Mouse (Mus musculus) kidney, adult 2 months (tissue): Measurements from ENCODE around the gene Cubn. TPM values are rescaled to one million over a fixed set of nuclear protein-coding genes. Genes with fewer than 3 reads are reported as not detected.

Experiments
- DNase-seq: peaks from one replicate; pipeline ENCODE4 v3.0.0; 2021
- H3K27ac ChIP-seq: fragments of 200-500 bp; 2 replicates; pipeline ENCODE4 v1.5.1; 2012; ENCODE audit warnings: low read depth, low read length, control low read depth, inconsistent platforms; ENCODE audit not compliant: insufficient read depth
- H3K27me3 ChIP-seq: fragments of 200-500 bp; replicated peaks from 2 replicates; pipeline ENCODE4 v1.6.1; 2012; ENCODE audit warnings: mild to moderate bottlenecking, moderate library complexity, low read length, inconsistent platforms; ENCODE audit not compliant: control insufficient read depth, insufficient read depth
- H3K36me3 ChIP-seq: fragments of 200-500 bp; 2 replicates; pipeline ENCODE4 v1.6.1; 2012; ENCODE audit warnings: mild to moderate bottlenecking, moderate library complexity, low read length, inconsistent platforms; ENCODE audit not compliant: control insufficient read depth, insufficient read depth
- H3K4me1 ChIP-seq: fragments of 200-500 bp; 2 replicates; pipeline ENCODE4 v1.6.1; 2011; ENCODE audit warnings: low read length; ENCODE audit not compliant: control insufficient read depth, insufficient read depth
- H3K4me3 ChIP-seq: fragments of 200-500 bp; 2 replicates; pipeline ENCODE4 v1.5.1; 2011; ENCODE audit warnings: mild to moderate bottlenecking, low read depth, low read length, control low read depth; ENCODE audit not compliant: insufficient read depth
- CTCF ChIP-seq: fragments of 200-500 bp; conservative IDR thresholded peaks from 2 replicates; pipeline ENCODE4 v1.5.1; 2011; ENCODE audit warnings: low read depth, mild to moderate bottlenecking, control low read depth, low read length, moderate library complexity, mixed read lengths; ENCODE audit not compliant: insufficient read depth, insufficient read length
- POLR2A ChIP-seq: fragments of 200-500 bp; IDR thresholded peaks from one replicate; pipeline ENCODE4 v1.6.1; 2011; ENCODE audit warnings: low read depth, low read length, control low read depth
- WGBS: fragments of 180-500 bp; shearing (Covaris S2); methylation state at CpG from one replicate; pipeline ENCODE4 v1.1.7; 2018; 5-methylcytosine and 5-hydroxymethylcytosine counted together
- polyA plus RNA-seq: library from polyadenylated mRNA; depleted of rRNA; stranded (reverse); fragments of >200 nt; gene quantifications from 2 replicates; pipeline ENCODE4 v1.2.3, GENCODE M21; 2012

Cubn gene
- polyA plus RNA-seq, 1 experiment: 56.2 TPM

DNA sequence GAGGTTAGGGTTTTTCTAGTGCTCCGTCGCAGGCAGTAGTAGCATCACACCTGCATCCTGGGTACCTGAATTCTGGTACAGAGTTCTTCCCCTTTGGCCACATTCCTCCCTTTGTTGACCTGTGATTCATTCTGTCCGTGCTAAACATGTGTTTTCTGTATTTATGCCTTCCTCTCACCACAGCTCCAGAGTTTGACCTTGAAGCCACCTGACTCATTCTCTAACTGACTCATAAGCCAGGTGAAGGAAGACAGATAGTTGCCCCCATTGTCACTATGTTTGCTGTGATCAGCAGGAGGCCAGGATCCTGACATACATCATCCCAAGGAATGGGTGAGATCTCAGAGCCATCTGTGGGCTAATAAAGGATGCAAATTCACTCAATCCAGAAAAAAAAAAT is 188.2 kb downstream of the Cubn start:
- 77% methylated on average over 3 of the region's 3 CpGs for WGBS
- DNase-seq: no peak
- Histone ChIP-seq H3K36me3 (peaks cover 2% of the 10 kb centered on the region; the same call in 1 of the 2 replicates), H3K4me3 (no peak overlapping the region), H3K27me3 (no peaks in the 10 kb centered on the region), H3K27ac (no peak overlapping the region), H3K4me1 (no peaks in the 10 kb centered on the region)
- TF ChIP-seq CTCF (no peak), POLR2A (no peak)

DNA sequence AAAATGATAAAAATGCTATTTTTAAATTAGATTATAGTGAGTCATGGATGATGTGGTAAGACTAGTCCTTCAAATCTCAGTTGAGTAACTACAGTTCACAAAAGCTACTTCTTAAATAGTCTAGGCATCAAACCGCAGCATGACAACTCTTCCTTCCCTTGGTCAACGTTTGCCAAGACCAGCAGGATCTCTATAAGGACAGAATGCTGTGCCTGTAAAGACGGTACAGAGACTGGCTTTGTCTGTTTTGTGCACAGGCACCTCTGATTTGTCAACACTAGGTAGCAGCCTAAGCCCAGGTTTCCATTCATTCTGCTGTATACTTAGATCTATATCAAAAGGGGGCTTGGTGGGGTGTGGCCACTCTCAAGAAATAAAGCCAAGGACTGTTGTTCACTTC is 192.6 kb downstream of the Cubn start:
- WGBS: 28% methylated on average over 3 of the region's 3 CpGs
- H3K27ac ChIP-seq: no peak overlapping the region
- no peak overlapping the region for H3K4me3 ChIP-seq
- no peaks in the 10 kb centered on the region; the same call in 1 of the 2 replicates for H3K36me3 ChIP-seq
- TF ChIP-seq CTCF (0 out of 2 replicates have a peak, but pooled peaks have one; percentile 18), POLR2A (no peak)
- no peak for DNase-seq
- no peaks in the 10 kb centered on the region for H3K4me1 ChIP-seq
- no peaks in the 10 kb centered on the region for H3K27me3 ChIP-seq

DNA sequence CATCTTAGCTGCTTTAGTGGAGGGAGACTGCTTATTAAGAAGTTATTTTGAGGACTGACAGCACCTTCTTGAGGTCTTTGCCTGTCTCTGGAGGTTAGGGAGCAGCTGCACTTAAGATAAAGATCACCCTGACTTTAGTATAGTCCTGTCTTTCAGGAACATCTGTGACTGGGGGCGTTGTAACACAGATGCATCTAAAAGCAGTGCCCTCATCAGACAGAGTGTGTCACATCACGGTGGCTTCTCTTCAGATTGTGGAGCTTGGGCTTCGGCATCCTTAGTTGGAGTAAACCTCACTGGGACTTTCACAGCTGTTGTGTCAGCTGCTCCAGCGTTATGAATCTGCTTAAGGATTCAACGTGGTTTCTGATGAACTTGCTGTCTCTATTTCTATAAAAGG is 193.9 kb downstream of the Cubn start:
- Histone ChIP-seq H3K36me3 (no peaks in the 10 kb centered on the region), H3K27ac (no peak overlapping the region), H3K4me3 (no peak overlapping the region), H3K4me1 (no peaks in the 10 kb centered on the region), H3K27me3 (no peaks in the 10 kb centered on the region)
- TF ChIP-seq CTCF (no peak), POLR2A (no peak)
- DNase-seq: no peak
- WGBS: 61% methylated on average over 5 of the region's 5 CpGs

DNA sequence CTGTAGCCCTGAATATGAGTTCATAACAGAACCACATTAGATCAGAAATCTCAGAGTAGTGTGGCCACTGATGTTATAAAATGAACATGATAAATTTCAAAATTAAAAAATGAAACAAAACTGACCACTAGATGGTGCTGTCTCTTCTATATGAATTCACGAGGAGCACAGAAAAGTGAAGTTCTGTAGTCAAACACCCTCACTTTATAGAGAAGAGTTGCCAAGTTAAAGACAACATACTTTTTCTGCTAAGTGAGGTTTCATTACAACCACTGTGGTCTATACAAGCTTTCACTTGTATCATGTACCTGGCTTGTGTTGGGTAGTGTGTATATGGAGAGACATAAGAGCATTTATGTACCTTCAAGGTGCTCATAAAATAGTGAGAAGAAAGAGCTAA is 201.0 kb downstream of the Cubn start:
- Histone ChIP-seq H3K36me3 (no peaks in the 10 kb centered on the region), H3K27me3 (no peaks in the 10 kb centered on the region), H3K4me3 (no peak overlapping the region), H3K27ac (no peak overlapping the region), H3K4me1 (no peaks in the 10 kb centered on the region)
- 0% methylated on average over 1 of the region's 1 CpGs for WGBS
- no peak for TF ChIP-seq POLR2A
- no peak for TF ChIP-seq CTCF
- peak; percentile 31 for DNase-seq

DNA sequence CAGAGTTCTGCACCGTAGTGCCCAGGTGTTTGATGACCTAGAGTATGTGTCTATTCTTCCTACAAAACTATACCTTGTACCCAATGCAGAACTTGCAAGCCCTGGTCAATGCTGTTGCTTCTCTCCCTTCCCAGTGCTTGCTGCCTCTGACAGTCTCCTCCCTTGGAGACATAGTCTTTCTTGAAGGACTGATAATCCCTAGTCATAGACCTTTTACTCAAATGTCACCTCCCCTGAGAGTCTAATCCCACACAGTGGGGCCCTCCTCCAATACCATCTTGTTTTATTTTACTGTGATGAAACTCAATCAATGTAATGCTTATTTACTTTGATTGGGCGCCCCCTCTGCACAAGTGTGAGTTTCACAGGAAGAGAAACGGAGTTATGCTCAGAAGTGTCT is 201.5 kb downstream of the Cubn start:
- Histone ChIP-seq H3K36me3 (no peaks in the 10 kb centered on the region), H3K27ac (no peak overlapping the region), H3K4me1 (no peaks in the 10 kb centered on the region), H3K27me3 (no peaks in the 10 kb centered on the region), H3K4me3 (no peak overlapping the region)
- DNase-seq: no peak
- TF ChIP-seq CTCF (no peak), POLR2A (no peak)
- WGBS: 84% methylated on average over 3 of the region's 3 CpGs

- H3K27me3 ChIP-seq: no peaks in the 10 kb centered on the region
- DNase-seq: peak; percentile 23
Measured at GRCm38 (mm10) chr2:13278114-13278862, 213.3 kb downstream of the Cubn start.

DNA sequence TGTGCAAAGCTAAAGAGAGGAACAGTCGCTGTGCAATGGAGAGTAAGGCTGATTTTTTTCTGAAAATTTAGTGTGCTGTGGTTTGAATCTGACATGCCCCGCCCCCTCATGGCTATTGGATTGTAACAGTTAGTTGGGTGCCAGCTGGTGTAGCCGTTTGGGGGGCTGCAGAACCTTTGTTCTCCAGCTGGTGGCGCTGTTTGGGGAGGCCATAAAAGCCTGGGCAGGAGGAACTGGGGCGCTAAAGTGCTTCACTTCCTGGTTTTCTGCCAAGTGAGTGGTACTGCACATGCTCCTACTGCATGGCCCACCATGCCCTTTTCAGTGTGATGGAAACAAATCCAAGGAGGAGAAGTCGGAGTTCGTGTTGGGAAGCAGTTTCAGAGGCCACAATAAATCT is 215.7 kb downstream of the Cubn start:
- Histone ChIP-seq H3K4me3 (no peak overlapping the region), H3K27ac (no peak overlapping the region), H3K4me1 (no peaks in the 10 kb centered on the region), H3K27me3 (no peaks in the 10 kb centered on the region), H3K36me3 (no peaks in the 10 kb centered on the region)
- 63% methylated on average over 7 of the region's 7 CpGs for WGBS
- TF ChIP-seq CTCF (0 out of 2 replicates have a peak, but pooled peaks have one; percentile 24), POLR2A (no peak)
- no peak for DNase-seq

More at GRCm38 (mm10) chr2:13278114-13278862, 213.3 kb downstream of the Cubn start:
- WGBS: 55% methylated on average over 10 of the region's 10 CpGs
- H3K27ac ChIP-seq: no peak overlapping the region
- H3K36me3 ChIP-seq: no peaks in the 10 kb centered on the region; the same call in 1 of the 2 replicates
- peak; percentile 37 for TF ChIP-seq CTCF
- no peak for TF ChIP-seq POLR2A
- H3K4me3 ChIP-seq: no peak overlapping the region
- H3K4me1 ChIP-seq: no peaks in the 10 kb centered on the region
